Mouse (Mus musculus) stomach, embryonic 15.5 days (tissue): ENCODE data around the gene Psg25. TPM values are rescaled to one million over a fixed set of nuclear protein-coding genes. Genes with fewer than 3 reads are reported as not detected.
A peak's percentile ranks its signal among the peaks of the same experiment; 100 is the strongest.
"Not testable (repeated sequence)": the region's sequence is repeated elsewhere in the genome, so short reads cannot be mapped to it uniquely, and the experiment has no call there.

ENCODE experiments used
- ATAC-seq: fragments of 200-750 bp; cut with Nextera tagmentation; 2 replicates; pipeline ENCODE4 v1.8.0; 2017; ENCODE audit warnings: low read depth, moderate number of reproducible peaks, moderate TSS enrichment; ENCODE audit not compliant: insufficient read depth, low FRiP score
- H3K27ac ChIP-seq: fragments of 300-500 bp; sonication (generic); 2 replicates; pipeline ENCODE4 v1.5.1; 2015; ENCODE audit warnings: mild to moderate bottlenecking, inconsistent platforms
- H3K27me3 ChIP-seq: fragments of 300-500 bp; sonication (generic); replicated peaks from 2 replicates; pipeline ENCODE4 v1.6.1; 2015; ENCODE audit warnings: inconsistent platforms
- H3K36me3 ChIP-seq: fragments of 300-500 bp; sonication (generic); 2 replicates; pipeline ENCODE4 v1.6.1; 2015; ENCODE audit warnings: inconsistent platforms
- H3K4me1 ChIP-seq: fragments of 300-500 bp; sonication (generic); 2 replicates; pipeline ENCODE4 v1.6.1; 2015; ENCODE audit warnings: inconsistent platforms
- H3K4me2 ChIP-seq: fragments of 300-500 bp; sonication (generic); 2 replicates; pipeline ENCODE4 v1.6.1; 2015; ENCODE audit warnings: mild to moderate bottlenecking, inconsistent platforms
- H3K4me3 ChIP-seq: fragments of 300-500 bp; sonication (generic); replicated peaks from 2 replicates; pipeline ENCODE4 v1.5.1; 2015; ENCODE audit warnings: inconsistent platforms
- H3K9ac ChIP-seq: fragments of 300-500 bp; sonication (generic); 2 replicates; pipeline ENCODE4 v1.6.1; 2015; ENCODE audit warnings: inconsistent platforms
- H3K9me3 ChIP-seq: fragments of 300-500 bp; sonication (generic); 2 replicates; pipeline ENCODE4 v1.6.1; 2016; ENCODE audit warnings: inconsistent platforms
- WGBS: fragments of 180-500 bp; shearing (Covaris S2); methylation state at CpG from one replicate; pipeline ENCODE4 v1.1.7; 2015; 5-methylcytosine and 5-hydroxymethylcytosine counted together
- polyA plus RNA-seq: library from polyadenylated mRNA; unstranded; fragments of >200 nt; fragmentation: Nextera tagmentation; extraction: Ambion mirVana; gene quantifications from 2 replicates; pipeline ENCODE4 v1.2.1, GENCODE M21; 2015

Psg25 gene
- polyA plus RNA-seq, result 0.04 TPM in 1 of 2 replicates, not detected in the other

DNA sequence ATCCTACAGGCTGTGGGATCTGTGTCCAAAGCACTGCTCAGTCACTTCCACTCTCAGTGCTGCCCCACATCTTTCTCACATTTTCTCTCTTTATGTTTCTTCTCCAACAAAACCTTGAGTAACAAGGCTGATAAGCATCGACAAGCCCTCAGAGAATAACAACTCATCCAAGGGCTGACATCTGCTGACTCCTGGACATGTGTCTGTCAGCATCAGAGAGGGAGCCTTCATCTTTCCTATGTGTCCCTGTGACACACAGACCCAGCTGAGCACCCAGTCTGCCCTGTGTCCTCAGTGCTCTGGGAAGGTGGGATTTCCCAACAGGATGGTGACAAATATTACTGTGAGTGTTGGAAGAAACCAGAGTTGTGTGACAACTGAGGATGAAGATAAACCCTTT is at the start of gene Psg25:
TSS of gene Psg25 (minus strand) at position 101 of the 400 bp plus-strand sequence.
- Histone ChIP-seq H3K27me3 (no peaks in the 10 kb centered on the region), H3K4me3 (no peak within 1 kb of the TSS), H3K27ac (peak within 1 kb of the TSS; percentile 62; the same call in 1 of the 2 replicates), H3K9me3 (no peaks in the 10 kb centered on the region), H3K9ac (no peak within 1 kb of the TSS), H3K4me1 (no peaks in the 10 kb centered on the region), H3K4me2 (no peak within 1 kb of the TSS), H3K36me3 (no peaks in the 10 kb centered on the region)
- 73% methylated on average over 1 of the region's 1 CpGs for WGBS
- ATAC-seq, result no peak

DNA sequence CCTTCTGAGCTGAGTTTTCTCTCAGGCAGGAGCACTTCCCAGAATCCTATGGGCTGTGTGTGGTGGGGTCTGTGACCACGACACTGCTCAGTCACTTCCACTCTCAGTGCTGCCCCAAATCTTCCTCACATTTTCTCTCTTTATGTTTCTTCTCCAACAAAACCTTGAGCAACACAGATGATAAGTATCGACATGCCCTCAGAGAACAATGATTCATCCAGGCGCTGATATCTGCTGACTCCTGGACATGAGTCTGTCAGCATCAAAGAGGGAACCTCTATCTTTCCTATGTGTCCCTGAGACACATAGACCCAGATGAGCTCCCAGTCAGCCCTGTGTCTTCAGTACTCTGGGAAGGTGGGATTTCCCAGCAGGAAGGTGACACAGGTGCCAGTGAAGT is 35.1 kb upstream of the Psg25 start, which contains the start of gene Psg27:
TSS of gene Psg27 (minus strand) at position 101 of the 400 bp plus-strand sequence.
- WGBS, result 70% methylated on average over 3 of the region's 3 CpGs

DNA sequence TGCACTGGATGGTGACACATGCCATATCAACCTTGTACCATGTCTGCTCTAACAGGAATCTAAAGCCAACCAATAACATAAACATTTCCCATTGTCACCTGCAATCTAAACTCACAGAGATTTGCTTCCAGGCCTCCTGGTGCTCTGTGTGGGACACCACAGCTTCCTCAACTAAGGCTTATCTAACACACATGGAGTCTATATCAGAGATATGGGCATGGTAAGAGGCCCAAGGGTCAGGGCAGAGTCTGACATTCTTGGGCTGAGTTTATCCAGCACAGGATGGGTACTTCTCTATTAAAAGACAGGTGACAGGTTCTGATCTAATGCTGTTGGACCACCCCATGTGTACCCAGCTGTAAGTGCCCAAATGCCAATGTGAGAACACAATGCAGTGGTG is 27.8 kb upstream of the Psg25 start:
- Histone ChIP-seq H3K9ac (no peak overlapping the region), H3K4me2 (no peak overlapping the region), H3K27me3 (no peaks in the 10 kb centered on the region), H3K36me3 (no peaks in the 10 kb centered on the region), H3K4me1 (no peaks in the 10 kb centered on the region), H3K27ac (no peak overlapping the region), H3K9me3 (no peaks in the 10 kb centered on the region), H3K4me3 (no peak overlapping the region)
- no peak for ATAC-seq

More for the DNA sequence above, 35.1 kb upstream of the Psg25 start, which contains the start of gene Psg27:
- H3K9ac ChIP-seq, result no peak within 1 kb of the TSS
- H3K4me1 ChIP-seq, result no peaks in the 10 kb centered on the region
- no peaks in the 10 kb centered on the region for H3K27me3 ChIP-seq
- ATAC-seq, result no peak
- no peaks in the 10 kb centered on the region for H3K36me3 ChIP-seq
- no peak within 1 kb of the TSS for H3K4me2 ChIP-seq
- no peaks in the 10 kb centered on the region for H3K9me3 ChIP-seq
- no peak within 1 kb of the TSS for H3K4me3 ChIP-seq
- no peak within 1 kb of the TSS for H3K27ac ChIP-seq

DNA sequence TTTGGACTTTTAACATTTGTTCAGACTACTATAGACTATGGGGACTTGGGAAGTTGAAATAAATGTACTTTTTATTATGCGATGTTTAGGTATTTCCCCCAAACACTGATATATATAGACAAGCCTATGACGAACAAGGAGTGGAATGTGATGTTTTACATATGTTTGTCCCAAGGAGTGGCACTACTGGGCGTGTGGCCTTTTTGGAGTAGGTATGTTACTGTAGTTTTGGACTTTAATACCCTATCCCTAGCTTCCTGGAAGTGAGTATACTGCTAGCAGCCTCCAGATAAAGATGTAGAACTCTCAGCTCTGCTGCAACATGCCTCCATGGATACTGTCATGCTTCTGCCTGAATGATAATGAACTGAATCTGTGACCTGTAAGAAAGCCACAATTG is 23.7 kb upstream of the Psg25 start:
- not testable (repeated sequence) for ATAC-seq, H3K36me3 ChIP-seq, H3K4me3 ChIP-seq, H3K27ac ChIP-seq, H3K27me3 ChIP-seq, H3K4me1 ChIP-seq, H3K4me2 ChIP-seq, H3K9me3 ChIP-seq, H3K9ac ChIP-seq
- WGBS, result 72% methylated on average over 3 of the region's 3 CpGs

DNA sequence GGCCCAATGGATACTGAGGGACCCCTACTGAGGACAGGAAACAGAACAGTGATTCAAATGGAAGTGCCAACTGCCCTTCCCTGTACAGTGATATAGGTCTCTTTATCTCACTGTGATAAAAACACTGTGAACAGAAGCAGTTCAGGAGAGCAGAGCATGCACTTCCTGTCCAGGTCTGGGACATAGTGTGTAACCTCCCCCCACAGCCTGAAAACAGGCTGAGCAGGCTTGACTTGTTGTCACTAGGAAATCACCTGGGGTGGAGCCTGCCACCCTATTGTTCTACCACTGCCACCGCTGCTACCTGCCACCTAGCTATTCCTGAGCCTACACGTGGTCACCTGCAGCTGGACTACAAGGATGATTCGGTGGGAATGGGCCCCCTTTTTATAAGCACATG is 1.4 kb upstream of the Psg25 start:
- Histone ChIP-seq H3K9ac (no peak overlapping the region), H3K36me3 (no peaks in the 10 kb centered on the region), H3K4me1 (no peaks in the 10 kb centered on the region), H3K4me2 (no peak overlapping the region), H3K9me3 (no peaks in the 10 kb centered on the region), H3K27ac (peak overlapping the region; percentile 62; the same call in 1 of the 2 replicates), H3K27me3 (no peaks in the 10 kb centered on the region), H3K4me3 (no peak overlapping the region)
- 52% methylated on average over 3 of the region's 3 CpGs for WGBS
- ATAC-seq, result peak; percentile 95

DNA sequence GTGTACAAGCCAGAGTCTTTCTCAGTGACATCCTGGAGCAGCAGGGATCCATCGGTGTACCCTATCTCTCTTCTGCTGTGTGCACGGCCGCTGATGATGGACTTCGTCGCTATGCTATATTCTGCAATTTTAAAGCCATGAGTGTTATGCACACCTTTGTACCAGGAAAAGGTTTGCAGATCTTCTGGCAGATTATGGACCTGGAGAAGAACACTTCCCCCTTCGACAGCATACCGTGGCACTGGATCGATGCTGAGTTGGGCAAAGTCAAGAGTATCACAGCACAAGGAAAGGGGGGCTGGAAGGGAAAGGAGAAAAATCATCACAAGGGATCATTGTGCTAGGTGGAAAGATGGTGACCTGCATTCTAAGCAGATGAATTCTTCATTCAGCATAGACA is 7.4 kb downstream of the Psg25 start:
- ATAC-seq, result no peak
- H3K27ac ChIP-seq, result no peak overlapping the region
- H3K4me1 ChIP-seq, result no peaks in the 10 kb centered on the region
- no peaks in the 10 kb centered on the region for H3K36me3 ChIP-seq
- H3K9ac ChIP-seq, result no peak overlapping the region
- H3K4me2 ChIP-seq, result no peak overlapping the region
- 96% methylated on average over 8 of the region's 8 CpGs for WGBS
- no peak overlapping the region for H3K4me3 ChIP-seq
- H3K27me3 ChIP-seq, result no peaks in the 10 kb centered on the region
- no peaks in the 10 kb centered on the region for H3K9me3 ChIP-seq

DNA sequence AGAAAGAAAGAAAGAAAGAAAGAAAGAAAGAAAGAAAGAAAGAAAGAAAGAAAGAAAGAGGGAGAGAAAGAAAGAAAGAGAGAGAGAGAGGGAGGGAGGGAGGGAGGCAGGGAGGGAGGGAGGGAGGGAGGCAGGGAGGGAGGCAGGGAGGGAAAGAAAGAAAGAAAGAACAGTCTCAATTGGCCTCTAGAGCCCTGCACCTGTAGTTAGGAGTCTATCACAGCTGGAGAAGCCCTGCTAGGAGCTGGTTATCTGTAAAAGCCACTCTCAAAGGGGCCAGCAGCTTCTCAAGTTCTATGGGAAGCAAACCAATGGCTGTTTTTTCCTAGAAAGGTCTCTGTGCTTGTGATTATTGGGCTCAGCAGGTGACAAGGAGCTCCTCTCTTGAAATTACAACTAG is 19.2 kb downstream of the Psg25 start:
- not testable (repeated sequence) for H3K27ac ChIP-seq, ATAC-seq, H3K4me1 ChIP-seq, H3K4me3 ChIP-seq, H3K27me3 ChIP-seq, H3K9me3 ChIP-seq, H3K9ac ChIP-seq, H3K36me3 ChIP-seq, H3K4me2 ChIP-seq

DNA sequence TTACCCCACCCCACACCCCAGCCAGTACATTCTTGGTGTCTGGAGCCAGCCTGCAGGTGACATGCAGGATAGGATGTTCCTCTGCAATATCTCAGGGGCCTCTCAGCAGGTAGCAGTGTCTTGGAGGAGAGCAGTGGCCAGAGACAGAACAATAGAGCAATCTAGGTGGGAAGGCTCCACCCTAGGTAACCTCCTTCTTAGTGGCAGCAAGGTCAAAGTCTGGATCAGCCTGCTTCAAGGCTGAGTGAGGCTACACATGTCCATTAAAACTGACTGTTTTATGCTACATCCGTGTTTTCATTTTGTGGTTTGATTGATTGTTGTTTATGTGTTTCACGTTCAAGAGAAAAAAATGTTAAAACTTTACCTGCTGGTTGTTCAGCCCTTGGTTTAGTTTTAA is 19.7 kb downstream of the Psg25 start:
- H3K4me2 ChIP-seq, H3K9ac ChIP-seq, H3K36me3 ChIP-seq, H3K27ac ChIP-seq, H3K27me3 ChIP-seq, H3K9me3 ChIP-seq, H3K4me3 ChIP-seq, ATAC-seq, H3K4me1 ChIP-seq: not testable (repeated sequence)
- 19% methylated on average over 2 of the region's 2 CpGs for WGBS

DNA sequence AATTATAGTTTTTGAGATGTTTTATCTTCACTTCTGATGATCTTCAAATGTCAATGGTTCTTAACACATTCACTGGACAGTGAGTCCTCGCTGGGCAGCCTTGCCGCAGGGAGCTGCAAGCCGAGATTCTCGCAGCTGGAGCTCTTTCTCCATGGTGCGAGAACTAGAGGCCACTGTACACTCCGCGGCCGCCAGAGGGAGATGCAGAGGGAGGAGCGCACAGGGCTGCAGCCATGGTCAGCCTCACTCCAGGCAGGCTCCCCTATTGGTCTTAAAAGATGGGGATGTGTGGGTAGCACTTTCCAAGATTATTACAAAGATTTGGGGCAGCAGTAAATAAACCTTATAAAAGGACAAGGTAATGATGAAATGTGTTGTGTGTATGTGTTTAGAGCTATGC is 20.6 kb downstream of the Psg25 start:
- no peak overlapping the region for H3K27ac ChIP-seq
- ATAC-seq, result no peak; the same call in 1 of the 2 replicates
- no peak overlapping the region for H3K4me2 ChIP-seq
- no peaks in the 10 kb centered on the region for H3K27me3 ChIP-seq
- H3K4me1 ChIP-seq, result no peaks in the 10 kb centered on the region
- 13% methylated on average over 9 of the region's 9 CpGs for whole genome bisulfite sequencing
- H3K9me3 ChIP-seq, result no peaks in the 10 kb centered on the region
- H3K4me3 ChIP-seq, result no peak overlapping the region
- no peak overlapping the region for H3K9ac ChIP-seq
- no peaks in the 10 kb centered on the region for H3K36me3 ChIP-seq

DNA sequence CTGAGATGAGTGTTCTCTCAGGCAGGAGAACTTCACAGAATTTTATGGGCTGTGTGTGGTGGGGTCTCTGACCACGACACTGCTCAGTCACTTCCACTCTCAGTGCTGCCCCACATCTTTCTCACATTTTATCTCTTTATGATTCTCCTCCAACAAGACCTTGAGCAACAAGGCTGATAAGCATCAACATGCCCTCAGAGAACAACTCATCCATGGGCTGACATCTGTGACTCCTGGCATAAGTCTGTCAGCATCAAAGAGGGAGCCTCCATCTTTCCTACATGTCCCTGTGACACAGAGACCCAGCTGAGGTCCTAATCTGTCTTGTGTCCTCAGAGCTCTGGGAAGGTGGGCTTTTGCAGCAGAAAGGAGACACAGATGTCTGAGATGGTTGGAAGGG is 48.0 kb downstream of the Psg25 start, which contains the start of gene Psg26:
TSS of gene Psg26 (minus strand) at position 101 of the 400 bp plus-strand sequence.
- no peak within 1 kb of the TSS for H3K9ac ChIP-seq
- no peak for ATAC-seq
- H3K27ac ChIP-seq, result no peak within 1 kb of the TSS
- no peaks in the 10 kb centered on the region for H3K36me3 ChIP-seq
- H3K4me1 ChIP-seq, result no peaks in the 10 kb centered on the region
- WGBS, result 71% methylated on average over 1 of the region's 1 CpGs
- H3K4me2 ChIP-seq, result no peak within 1 kb of the TSS
- H3K27me3 ChIP-seq, result no peaks in the 10 kb centered on the region
- H3K9me3 ChIP-seq, result no peaks in the 10 kb centered on the region
- no peak within 1 kb of the TSS for H3K4me3 ChIP-seq

Other genes starting within 250 kb of the Psg25 start
- gene Psg18, start 177.3 kb downstream of the Psg25 start, polyA plus RNA-seq, result not detected in 2 replicates
- gene Psg28, start 100.2 kb downstream of the Psg25 start, polyA plus RNA-seq, result not detected in 2 replicates
- not detected in 2 replicates for gene Psg26, start 48.1 kb downstream of the Psg25 start, polyA plus RNA-seq
- gene Psg27, start 35.0 kb upstream of the Psg25 start, polyA plus RNA-seq, result not detected in 2 replicates
- gene Psg23, start 84.2 kb upstream of the Psg25 start, polyA plus RNA-seq, result not detected in 2 replicates
- gene Psg21, start 124.5 kb upstream of the Psg25 start, polyA plus RNA-seq, result not detected in 2 replicates
- not detected in 2 replicates for gene Psg20, start 153.9 kb upstream of the Psg25 start, polyA plus RNA-seq
- not detected in 2 replicates for gene Psg22, start 185.8 kb upstream of the Psg25 start, polyA plus RNA-seq